Mouse (Mus musculus) embryonic facial prominence, embryonic 11.5 days (tissue): Measurements from ENCODE around the gene Xpa. TPM values are rescaled to one million over a fixed set of nuclear protein-coding genes. Genes with fewer than 3 reads are reported as not detected.

Experiments used
- ATAC-seq: fragments of 200-750 bp; cut with Nextera tagmentation; replicated peaks from 2 replicates; pipeline ENCODE4 v1.8.0; 2017; ENCODE audit warnings: low read depth; ENCODE audit not compliant: insufficient number of reproducible peaks, low FRiP score, low TSS enrichment
- DNase-seq: peaks from one replicate; pipeline ENCODE4 v3.0.0-alpha.2; 2015; ENCODE audit warnings: low spot score
- H3K27ac ChIP-seq: fragments of 300-500 bp; sonication (generic); replicated peaks from 2 replicates; pipeline ENCODE4 v1.5.1; 2014; ENCODE audit warnings: mild to moderate bottlenecking, low read depth, low read length, control low read depth
- H3K27me3 ChIP-seq: fragments of 300-500 bp; sonication (generic); 2 replicates; pipeline ENCODE4 v1.6.1; 2014; ENCODE audit warnings: mild to moderate bottlenecking, low read length, moderate library complexity, mixed read lengths; ENCODE audit not compliant: control insufficient read depth, insufficient read depth
- H3K36me3 ChIP-seq: fragments of 300-500 bp; sonication (generic); replicated peaks from 2 replicates; pipeline ENCODE4 v1.6.1; 2014; ENCODE audit warnings: low read depth, mild to moderate bottlenecking, low read length, moderate library complexity, mixed read lengths; ENCODE audit not compliant: control insufficient read depth, insufficient read depth
- H3K4me1 ChIP-seq: fragments of 300-500 bp; sonication (generic); 2 replicates; pipeline ENCODE4 v1.6.1; 2014; ENCODE audit warnings: low read length, mixed read lengths; ENCODE audit not compliant: control insufficient read depth, insufficient read depth
- H3K4me2 ChIP-seq: fragments of 300-500 bp; sonication (generic); 2 replicates; pipeline ENCODE4 v1.6.1; 2014; ENCODE audit warnings: low read depth, mild to moderate bottlenecking, control low read depth, low read length, moderate library complexity
- H3K4me3 ChIP-seq: fragments of 300-500 bp; sonication (generic); 2 replicates; pipeline ENCODE4 v1.5.1; 2014; ENCODE audit warnings: low read depth, low read length, control low read depth
- H3K9ac ChIP-seq: fragments of 300-500 bp; sonication (generic); replicated peaks from 2 replicates; pipeline ENCODE4 v1.6.1; 2014; ENCODE audit warnings: mild to moderate bottlenecking, control low read depth, low read length
- H3K9me3 ChIP-seq: fragments of 300-500 bp; sonication (generic); replicated peaks from 2 replicates; pipeline ENCODE4 v1.6.1; 2016; ENCODE audit warnings: mild to moderate bottlenecking, low read length, inconsistent platforms, mixed read lengths; ENCODE audit not compliant: control insufficient read depth
- WGBS: fragments of 180-500 bp; shearing (Covaris S2); extraction: QIAGEN DNeasy Blood & Tissue Kit; methylation state at CpG from one replicate; pipeline ENCODE4 v1.1.7; 2014; 5-methylcytosine and 5-hydroxymethylcytosine counted together
- polyA plus RNA-seq: library from polyadenylated mRNA; unstranded; fragments of >200 nt; fragmentation: Nextera tagmentation; extraction: Ambion mirVana; gene quantifications from 2 replicates; pipeline ENCODE4 v1.2.1, GENCODE M21; 2014

Gene Xpa
- polyA plus RNA-seq, 1 experiment from 2014 or later, result 26.4 TPM

- no peak for ATAC-seq
- WGBS, result 85% methylated on average over 7 of the region's 7 CpGs
- Histone ChIP-seq H3K9ac (no peak overlapping the region), H3K36me3 (peaks cover 12% of the 10 kb centered on the region), H3K4me1 (peaks cover 3% of the 10 kb centered on the region; the same call in 1 of the 2 replicates), H3K4me3 (no peak overlapping the region), H3K27me3 (no peaks in the 10 kb centered on the region), H3K9me3 (no peaks in the 10 kb centered on the region), H3K27ac (no peak overlapping the region), H3K4me2 (no peak overlapping the region)
- no peak for DNase-seq
These were observed 18.6 kb downstream of the Xpa start for GRCm38 (mm10) chr4:46177496-46177895.

- DNase-seq (no peak), ATAC-seq (no peak)
- H3K9ac ChIP-seq, result no peak overlapping the region
- H3K4me2 ChIP-seq, result no peak overlapping the region
- peaks cover 12% of the 10 kb centered on the region for H3K36me3 ChIP-seq
- peaks cover 3% of the 10 kb centered on the region; the same call in 1 of the 2 replicates for H3K4me1 ChIP-seq
- 83% methylated on average over 5 of the region's 5 CpGs for WGBS
- no peaks in the 10 kb centered on the region for H3K9me3 ChIP-seq
- H3K27me3 ChIP-seq, result no peaks in the 10 kb centered on the region
- no peak overlapping the region for H3K27ac ChIP-seq
- no peak overlapping the region for H3K4me3 ChIP-seq
These were observed 19.1 kb downstream of the Xpa start for GRCm38 (mm10) chr4:46177018-46177417.

GRCm38 (mm10) chr4:46176313-46176712 lies 19.8 kb downstream of the Xpa start:
- DNase-seq (no peak), ATAC-seq (no peak)
- Histone ChIP-seq H3K36me3 (peaks cover 15% of the 10 kb centered on the region), H3K4me3 (no peak overlapping the region), H3K9ac (no peak overlapping the region), H3K4me1 (peaks cover 3% of the 10 kb centered on the region; the same call in 1 of the 2 replicates), H3K4me2 (no peak overlapping the region), H3K27ac (no peak overlapping the region), H3K27me3 (no peaks in the 10 kb centered on the region), H3K9me3 (no peaks in the 10 kb centered on the region)
- 76% methylated on average over 4 of the region's 4 CpGs for WGBS

GRCm38 (mm10) chr4:46171761-46172160 lies 24.4 kb downstream of the Xpa start:
- H3K27ac ChIP-seq, result no peak overlapping the region
- H3K4me3 ChIP-seq, result no peak overlapping the region
- H3K36me3 ChIP-seq, result peaks cover 20% of the 10 kb centered on the region
- no peak for ATAC-seq
- H3K27me3 ChIP-seq, result no peaks in the 10 kb centered on the region
- 86% methylated on average over 7 of the region's 7 CpGs for WGBS
- no peak overlapping the region for H3K9ac ChIP-seq
- DNase-seq, result no peak
- H3K4me1 ChIP-seq, result no peaks in the 10 kb centered on the region
- H3K9me3 ChIP-seq, result no peaks in the 10 kb centered on the region
- H3K4me2 ChIP-seq, result no peak overlapping the region

GRCm38 (mm10) chr4:46165831-46166230 lies 30.3 kb downstream of the Xpa start:
- WGBS, result 93% methylated on average over 5 of the region's 5 CpGs

GRCm38 (mm10) chr4:46164027-46164426 lies 32.1 kb downstream of the Xpa start:
- H3K27me3 ChIP-seq, result no peaks in the 10 kb centered on the region
- no peak overlapping the region for H3K27ac ChIP-seq
- 88% methylated on average over 2 of the region's 2 CpGs for WGBS
- H3K4me1 ChIP-seq, result no peaks in the 10 kb centered on the region
- peaks cover 6% of the 10 kb centered on the region for H3K36me3 ChIP-seq
- DNase-seq (no peak), ATAC-seq (no peak)
- H3K4me3 ChIP-seq, result no peak overlapping the region
- no peaks in the 10 kb centered on the region for H3K9me3 ChIP-seq
- no peak overlapping the region for H3K9ac ChIP-seq
- no peak overlapping the region for H3K4me2 ChIP-seq

More at GRCm38 (mm10) chr4:46165831-46166230, 30.3 kb downstream of the Xpa start:
- Histone ChIP-seq H3K9me3 (no peaks in the 10 kb centered on the region), H3K27me3 (no peaks in the 10 kb centered on the region), H3K4me2 (no peak overlapping the region), H3K4me3 (no peak overlapping the region), H3K4me1 (no peaks in the 10 kb centered on the region), H3K36me3 (peaks cover 10% of the 10 kb centered on the region), H3K9ac (no peak overlapping the region), H3K27ac (no peak overlapping the region)
- DNase-seq, result no peak
- ATAC-seq, result no peak

- H3K9me3 ChIP-seq, result no peaks in the 10 kb centered on the region
- H3K27ac ChIP-seq, result no peak overlapping the region
- DNase-seq, result no peak
- H3K36me3 ChIP-seq, result no peaks in the 10 kb centered on the region; the same call in none of the 2 replicates
- no peak for ATAC-seq
- H3K9ac ChIP-seq, result no peak overlapping the region
- no peak overlapping the region for H3K4me2 ChIP-seq
- H3K27me3 ChIP-seq, result no peaks in the 10 kb centered on the region
- no peak overlapping the region for H3K4me3 ChIP-seq
- WGBS, result 93% methylated on average over 12 of the region's 12 CpGs
- H3K4me1 ChIP-seq, result no peaks in the 10 kb centered on the region
These were observed 44.1 kb downstream of the Xpa start for GRCm38 (mm10) chr4:46151903-46152544.

GRCm38 (mm10) chr4:46146881-46147280 lies 49.2 kb downstream of the Xpa start:
- H3K4me3 ChIP-seq, result no peak overlapping the region
- ATAC-seq (no peak), DNase-seq (no peak)
- H3K9me3 ChIP-seq, result no peaks in the 10 kb centered on the region
- no peaks in the 10 kb centered on the region for H3K36me3 ChIP-seq
- no peak overlapping the region for H3K9ac ChIP-seq
- H3K4me1 ChIP-seq, result no peaks in the 10 kb centered on the region
- 96% methylated on average over 1 of the region's 1 CpGs for WGBS
- no peak overlapping the region for H3K27ac ChIP-seq
- H3K4me2 ChIP-seq, result no peak overlapping the region
- H3K27me3 ChIP-seq, result no peaks in the 10 kb centered on the region
